Mouse (Mus musculus) intestine, postnatal 0 days (tissue): ENCODE measurements around the gene Mrap. TPM values are rescaled to one million over a fixed set of nuclear protein-coding genes. Genes with fewer than 3 reads are reported as not detected.

ENCODE experiments used
- ATAC-seq: fragments of 200-750 bp; cut with Nextera tagmentation; 2 replicates; pipeline ENCODE4 v1.8.0; 2017; ENCODE audit warnings: mild to moderate bottlenecking, moderate TSS enrichment, moderate library complexity
- H3K27ac ChIP-seq: fragments of 300-500 bp; sonication (generic); 2 replicates; pipeline ENCODE4 v1.5.1; 2014; ENCODE audit warnings: mild to moderate bottlenecking, low read depth, low read length, moderate library complexity
- H3K27me3 ChIP-seq: fragments of 300-500 bp; sonication (generic); replicated peaks from 2 replicates; pipeline ENCODE4 v1.6.1; 2014; ENCODE audit warnings: low read length, mixed read lengths; ENCODE audit not compliant: control insufficient read depth, insufficient read depth
- H3K36me3 ChIP-seq: fragments of 300-500 bp; sonication (generic); 2 replicates; pipeline ENCODE4 v1.6.1; 2014; ENCODE audit warnings: mild to moderate bottlenecking, moderate library complexity; ENCODE audit not compliant: control insufficient read depth, insufficient read depth
- H3K4me1 ChIP-seq: fragments of 300-500 bp; sonication (generic); replicated peaks from 2 replicates; pipeline ENCODE4 v1.6.1; 2014; ENCODE audit warnings: antibody characterized with exemption, low read length, mixed read lengths; ENCODE audit not compliant: control insufficient read depth, insufficient read depth
- H3K4me2 ChIP-seq: fragments of 300-500 bp; sonication (generic); replicated peaks from 2 replicates; pipeline ENCODE4 v1.6.1; 2014; ENCODE audit warnings: low read depth, mild to moderate bottlenecking, moderate library complexity
- H3K4me3 ChIP-seq: fragments of 300-500 bp; sonication (generic); 2 replicates; pipeline ENCODE4 v1.5.1; 2014; ENCODE audit warnings: low read depth, low read length
- H3K9ac ChIP-seq: fragments of 300-500 bp; sonication (generic); 2 replicates; pipeline ENCODE4 v1.6.1; 2014; ENCODE audit warnings: mild to moderate bottlenecking, low read depth, low read length
- H3K9me3 ChIP-seq: fragments of 300-500 bp; sonication (generic); 2 replicates; pipeline ENCODE4 v1.6.1; 2016; ENCODE audit warnings: mixed run types; ENCODE audit not compliant: control insufficient read depth
- CTCF ChIP-seq: sonication (generic); IDR thresholded peaks from 2 replicates; pipeline ENCODE4 v1.5.1; 2016; ENCODE audit warnings: low read depth, mild to moderate bottlenecking, control low read depth, antibody characterized with exemption, moderate library complexity
- WGBS: fragments of 180-500 bp; shearing (Covaris S2); extraction: QIAGEN DNeasy Blood & Tissue Kit; methylation state at CpG from one replicate; pipeline ENCODE4 v1.1.7; 2014; 5-methylcytosine and 5-hydroxymethylcytosine counted together
- polyA plus RNA-seq: library from polyadenylated mRNA; unstranded; fragments of >200 nt; fragmentation: Nextera tagmentation; extraction: Ambion mirVana; gene quantifications from 2 replicates; pipeline ENCODE4 v1.2.1, GENCODE M21; 2015

Mrap gene
- polyA plus RNA-seq, 1 experiment from 2014 or later: not detected

DNA sequence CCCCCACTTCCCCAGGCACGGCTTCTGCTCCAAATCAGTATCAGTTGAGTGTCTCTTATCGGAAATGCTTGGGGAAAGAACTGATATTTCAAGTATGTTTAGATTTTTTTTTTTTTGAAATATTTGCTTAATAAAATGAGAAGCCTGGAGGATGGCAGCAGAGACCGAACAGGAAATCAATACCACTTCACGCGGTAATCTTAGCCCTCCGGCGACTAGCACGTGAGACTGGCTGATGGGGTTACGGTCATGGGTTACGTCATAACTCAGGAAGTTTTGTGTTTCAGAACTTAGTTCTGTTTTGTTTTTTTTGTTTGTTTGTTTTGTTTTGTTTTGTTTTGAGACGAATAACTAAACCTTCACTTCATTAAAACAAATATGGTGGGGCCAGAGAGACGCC is 27.7 kb upstream of the Mrap start:
- no peaks in the 10 kb centered on the region for H3K27me3 ChIP-seq
- H3K4me2 ChIP-seq: no peak overlapping the region
- no peak overlapping the region for H3K27ac ChIP-seq
- no peak for TF ChIP-seq CTCF
- H3K4me1 ChIP-seq: no peaks in the 10 kb centered on the region
- 55% methylated on average over 12 of the region's 12 CpGs for WGBS
- H3K4me3 ChIP-seq: no peak overlapping the region
- ATAC-seq: no peak
- no peak overlapping the region for H3K9ac ChIP-seq
- no peaks in the 10 kb centered on the region for H3K36me3 ChIP-seq
- H3K9me3 ChIP-seq: no peaks in the 10 kb centered on the region

GRCm38 (mm10) chr16:90724051-90724450 is 14.0 kb upstream of the Mrap start:
- peaks cover 8% of the 10 kb centered on the region; the same call in 1 of the 2 replicates for H3K36me3 ChIP-seq
- ATAC-seq: no peak
- no peaks in the 10 kb centered on the region; the same call in 1 of the 2 replicates for H3K4me1 ChIP-seq
- H3K4me2 ChIP-seq: no peak overlapping the region
- H3K27me3 ChIP-seq: no peaks in the 10 kb centered on the region
- WGBS: 89% methylated on average over 4 of the region's 4 CpGs
- no peak overlapping the region for H3K27ac ChIP-seq
- TF ChIP-seq CTCF: no peak
- no peak overlapping the region for H3K4me3 ChIP-seq
- no peak overlapping the region for H3K9ac ChIP-seq
- H3K9me3 ChIP-seq: no peaks in the 10 kb centered on the region

- H3K9ac ChIP-seq: peak overlapping the region; percentile 65
- WGBS: 4% methylated on average over 38 of the region's 38 CpGs
- H3K4me1 ChIP-seq: no peaks in the 10 kb centered on the region; the same call in 1 of the 2 replicates
- H3K4me3 ChIP-seq: peak overlapping the region; percentile 84
- H3K27me3 ChIP-seq: no peaks in the 10 kb centered on the region
- no peak; the same call in 1 of the 2 replicates for TF ChIP-seq CTCF
- H3K27ac ChIP-seq: peak overlapping the region; percentile 54; the same call in 1 of the 2 replicates
- no peaks in the 10 kb centered on the region for H3K9me3 ChIP-seq
- H3K4me2 ChIP-seq: peak overlapping the region; percentile 92
- no peaks in the 10 kb centered on the region for H3K36me3 ChIP-seq
- peak; percentile 60 for ATAC-seq
These were observed 11.3 kb upstream of the Mrap start for GRCm38 (mm10) chr16:90726600-90727227.

DNA sequence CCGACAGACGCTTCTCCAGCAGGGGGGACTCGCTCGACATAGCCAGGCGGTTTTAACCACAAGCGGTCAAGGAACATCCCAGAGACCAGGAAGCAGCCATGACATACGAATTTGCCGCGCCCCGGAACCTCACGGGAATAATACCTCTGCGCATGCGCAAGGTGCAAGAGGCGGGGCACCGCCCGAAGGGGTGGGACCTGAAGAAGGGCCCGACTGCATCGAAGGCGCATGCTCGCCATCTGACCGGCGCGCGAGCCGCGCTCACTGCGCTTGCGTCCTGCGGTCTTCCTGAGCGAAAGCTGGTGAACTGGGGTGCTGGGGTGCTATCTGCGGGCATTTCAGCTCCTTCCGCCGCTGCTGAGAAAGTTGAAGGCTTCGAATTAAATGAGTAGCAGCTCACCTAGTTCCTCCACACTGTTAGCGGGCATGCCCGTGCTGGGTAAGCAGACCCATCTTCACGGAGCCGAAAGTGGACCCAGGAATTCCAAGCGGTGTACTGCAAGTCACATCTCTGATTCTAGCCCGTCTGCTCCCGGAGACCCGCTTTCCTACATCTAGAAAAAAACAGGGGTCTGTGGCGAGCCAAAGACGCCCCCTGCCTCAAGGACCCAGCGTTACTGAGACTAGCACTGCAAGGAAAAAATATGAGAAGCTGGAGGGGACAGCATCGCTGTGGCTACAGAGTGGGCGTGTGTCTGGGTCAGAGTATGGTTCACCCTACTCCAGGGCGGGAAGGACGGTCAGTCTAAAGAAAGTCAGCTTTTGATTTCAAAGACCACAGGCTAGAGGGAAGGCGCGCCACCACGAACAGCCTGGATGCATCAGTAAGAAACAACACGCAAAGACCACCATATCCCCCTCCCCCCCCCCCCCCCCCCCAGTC is 10.5 kb upstream of the Mrap start, which contains the start of gene Mis18a:
Gene Mis18a (minus strand): TSS at position 172 of the 883 bp plus-strand sequence.
- peak within 1 kb of the TSS; percentile 54; the same call in 1 of the 2 replicates for H3K27ac ChIP-seq
- 2% methylated on average over 53 of the region's 53 CpGs for WGBS
- peak; percentile 98 for ATAC-seq

DNA sequence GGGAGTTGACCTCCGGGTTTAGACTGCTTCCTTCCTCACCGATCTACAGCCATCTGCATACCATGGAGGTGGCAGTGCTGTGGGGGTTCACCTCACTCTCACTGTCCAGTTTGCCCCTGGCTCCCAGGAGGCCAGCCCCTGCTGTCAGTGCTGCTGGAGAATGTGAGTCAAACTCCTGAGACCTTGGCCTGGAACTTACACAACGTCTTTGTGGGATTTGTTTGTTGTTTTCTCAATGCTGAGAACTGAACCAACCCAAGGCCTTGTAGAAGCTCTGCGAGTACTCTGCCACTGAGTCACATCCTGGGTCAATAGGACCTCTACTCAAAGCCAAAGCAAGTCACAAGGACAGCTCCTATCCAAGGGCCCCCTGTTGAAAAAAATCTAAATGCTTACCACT is 2.4 kb upstream of the Mrap start:
- no peak overlapping the region for H3K4me2 ChIP-seq
- H3K27me3 ChIP-seq: no peaks in the 10 kb centered on the region
- H3K9ac ChIP-seq: no peak overlapping the region
- no peak for ATAC-seq
- no peaks in the 10 kb centered on the region for H3K4me1 ChIP-seq
- H3K27ac ChIP-seq: no peak overlapping the region
- WGBS: 71% methylated on average over 4 of the region's 4 CpGs
- H3K4me3 ChIP-seq: no peak overlapping the region
- no peaks in the 10 kb centered on the region for H3K9me3 ChIP-seq
- H3K36me3 ChIP-seq: no peaks in the 10 kb centered on the region
- TF ChIP-seq CTCF: no peak

More for the DNA sequence above, 10.5 kb upstream of the Mrap start, which contains the start of gene Mis18a:
- Histone ChIP-seq H3K9me3 (no peaks in the 10 kb centered on the region), H3K4me2 (peak within 1 kb of the TSS; percentile 92), H3K27me3 (no peaks in the 10 kb centered on the region), H3K4me3 (peak within 1 kb of the TSS; percentile 84), H3K4me1 (no peaks in the 10 kb centered on the region; the same call in 1 of the 2 replicates), H3K9ac (peak within 1 kb of the TSS; percentile 65), H3K36me3 (no peaks in the 10 kb centered on the region)
- TF ChIP-seq CTCF: peak; percentile 36

DNA sequence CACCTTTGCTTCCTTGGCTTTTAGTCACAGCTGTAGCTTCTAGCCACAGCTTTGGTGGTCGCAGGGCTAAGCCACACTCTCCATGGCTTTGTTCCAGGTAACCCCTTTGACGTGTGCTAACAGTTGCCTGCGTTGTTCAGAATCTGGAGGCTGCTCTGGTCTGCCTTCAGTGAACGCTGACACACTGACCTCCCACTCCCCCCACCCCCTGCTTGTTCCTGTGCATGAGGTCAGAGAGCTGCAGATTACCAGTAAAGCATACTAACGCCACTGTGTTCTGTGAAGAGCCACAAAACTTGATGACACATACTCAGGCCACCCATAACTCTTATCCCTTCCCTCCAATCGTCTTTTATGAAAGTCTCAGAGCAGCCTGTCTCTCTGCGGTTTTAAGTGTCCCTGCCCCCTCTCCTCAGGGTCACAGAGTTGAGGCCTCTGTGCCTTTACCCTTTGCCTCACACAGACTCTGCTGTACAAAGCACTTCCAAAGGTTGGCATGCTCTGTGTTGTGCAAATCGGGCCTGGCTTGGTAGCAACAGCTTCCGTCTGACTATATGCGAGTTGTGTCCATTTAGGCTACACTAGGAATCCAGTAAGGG is 1.2 kb upstream of the Mrap start:
- Histone ChIP-seq H3K9me3 (no peaks in the 10 kb centered on the region), H3K4me3 (no peak overlapping the region), H3K4me2 (no peak overlapping the region), H3K27me3 (no peaks in the 10 kb centered on the region), H3K36me3 (no peaks in the 10 kb centered on the region), H3K4me1 (no peaks in the 10 kb centered on the region), H3K9ac (no peak overlapping the region), H3K27ac (no peak overlapping the region)
- WGBS: 63% methylated on average over 10 of the region's 10 CpGs
- TF ChIP-seq CTCF: no peak
- no peak for ATAC-seq
